Mouse (Mus musculus) 3134 (cell line): Measurements from ENCODE around the gene Snrpc.
A peak's percentile ranks its signal among the peaks of the same experiment; 100 is the strongest.
"Not testable (repeated sequence)": the region's sequence is repeated elsewhere in the genome, so short reads cannot be mapped to it uniquely, and the experiment has no call there.

Experiments
- DNase-seq: peaks from one replicate; pipeline ENCODE4 v3.0.0-alpha.2; 2011; ENCODE audit warnings: low spot score; ENCODE audit not compliant: insufficient read length; ENCODE audit errors: extremely low read depth

Gene Snrpc

DNA sequence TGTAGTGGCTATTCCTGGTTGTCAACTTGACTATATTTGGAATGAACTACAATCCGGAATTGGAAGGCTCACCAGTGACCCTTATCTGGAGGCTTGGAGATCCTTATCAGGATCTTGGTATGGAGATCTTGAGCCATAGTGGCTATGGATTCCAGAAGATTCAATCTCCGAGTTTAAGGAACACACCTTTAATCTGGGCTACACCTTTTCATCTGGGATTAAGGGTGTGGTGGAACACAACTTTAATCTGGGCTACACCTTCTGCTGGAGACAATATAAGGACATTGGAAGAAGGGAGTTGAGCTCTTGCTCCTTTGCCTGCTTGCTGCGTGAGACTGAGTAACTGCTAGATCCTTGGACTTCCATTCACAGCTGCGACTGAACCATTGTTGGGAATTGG, at the start of gene Snrpc:
Gene Snrpc (plus strand): TSS at position 301 of the 400 bp plus-strand sequence.
- not testable (repeated sequence) for DNase-seq

DNA sequence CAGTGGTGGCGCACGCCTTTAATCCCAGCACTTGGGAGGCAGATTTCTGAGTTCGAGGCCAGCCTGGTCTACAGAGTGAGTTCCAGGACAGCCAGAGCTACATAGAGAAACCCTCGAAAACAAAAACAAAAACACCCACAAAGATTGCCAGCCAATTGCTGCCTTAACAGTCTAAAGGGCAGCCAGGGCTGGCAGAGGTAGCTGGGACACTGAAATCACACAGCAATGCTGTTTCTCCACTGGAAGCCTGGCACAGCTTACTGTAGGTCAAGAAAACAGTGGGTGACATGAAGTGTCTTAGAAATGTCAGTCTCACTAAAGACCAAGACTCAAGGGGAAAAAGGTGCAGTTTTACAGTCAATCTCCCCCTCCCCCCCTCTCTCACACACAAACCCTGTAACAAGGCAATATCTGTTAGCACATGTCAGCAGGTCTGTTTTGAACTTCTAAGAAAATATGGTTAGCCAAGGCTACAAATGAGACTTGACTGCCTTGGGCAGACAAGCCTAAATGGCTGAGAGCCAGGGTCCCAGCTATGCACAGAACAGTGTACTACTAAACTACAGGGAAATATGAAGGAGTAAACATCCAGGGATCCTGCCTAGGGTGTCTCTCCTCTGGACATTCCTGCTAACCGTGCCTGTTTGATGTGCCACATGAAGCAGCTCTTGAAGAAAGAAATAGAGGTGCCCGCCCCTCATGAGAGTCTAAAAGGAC, 49.3 kb upstream of the Snrpc start:
- DNase-seq = no peak

DNA sequence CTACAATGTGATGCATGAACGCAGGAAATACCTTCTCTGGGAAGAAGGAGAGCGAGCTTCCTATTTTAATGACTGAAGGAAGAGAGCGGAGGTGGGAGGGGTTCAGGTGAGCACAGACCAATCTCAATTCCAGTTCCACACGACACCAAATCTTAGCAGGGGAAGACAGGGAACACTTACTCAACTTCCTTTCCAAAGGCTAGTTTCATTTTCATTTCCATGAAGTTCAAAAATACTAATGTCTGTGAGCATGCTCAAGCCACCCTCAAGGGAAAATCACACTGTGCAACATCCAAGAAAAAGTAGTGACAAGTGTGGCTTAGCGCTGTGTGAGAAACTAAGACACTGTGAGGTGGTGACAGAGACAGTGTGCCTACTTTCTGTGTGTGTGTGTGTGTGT, 47.9 kb upstream of the Snrpc start:
- DNase-seq = no peak

DNA sequence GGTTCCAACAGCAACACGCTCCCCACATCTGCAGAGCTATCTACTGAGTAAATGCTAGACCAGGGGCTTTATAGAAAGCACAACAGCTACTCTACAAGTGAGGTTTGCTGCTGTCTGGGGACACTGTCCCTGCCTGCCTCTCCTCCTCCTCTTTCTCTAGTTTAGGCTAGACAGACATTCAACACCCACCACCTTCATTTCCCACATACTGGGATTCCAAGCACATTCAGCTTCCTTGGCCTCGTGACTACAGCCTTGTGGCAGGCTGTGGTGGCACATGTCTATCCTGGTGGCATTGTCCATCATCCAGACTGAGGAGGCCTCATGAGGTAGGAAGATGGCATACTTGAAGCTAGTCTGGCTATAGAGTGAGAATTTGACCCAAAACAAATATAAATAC, 47.0 kb upstream of the Snrpc start:
- no peak for DNase-seq

DNA sequence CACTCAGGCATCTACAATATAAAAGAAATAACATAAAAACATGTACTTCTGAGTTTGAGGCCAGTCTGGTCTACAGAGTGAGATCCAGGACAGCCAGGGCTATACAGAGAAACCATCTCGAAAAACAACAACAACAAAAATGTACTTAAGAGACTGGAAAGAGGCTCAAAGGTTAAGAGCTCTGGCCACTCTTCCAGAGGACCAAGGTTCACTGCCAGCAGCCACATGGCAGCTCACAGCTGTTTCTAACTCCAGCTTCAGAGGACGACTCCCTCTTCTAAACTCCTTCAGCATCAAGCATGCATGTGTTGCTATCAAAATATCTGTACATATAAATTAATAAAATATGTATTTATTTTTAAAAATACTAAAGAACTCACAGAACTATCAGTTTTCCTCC, 46.4 kb upstream of the Snrpc start:
- no peak for DNase-seq

DNA sequence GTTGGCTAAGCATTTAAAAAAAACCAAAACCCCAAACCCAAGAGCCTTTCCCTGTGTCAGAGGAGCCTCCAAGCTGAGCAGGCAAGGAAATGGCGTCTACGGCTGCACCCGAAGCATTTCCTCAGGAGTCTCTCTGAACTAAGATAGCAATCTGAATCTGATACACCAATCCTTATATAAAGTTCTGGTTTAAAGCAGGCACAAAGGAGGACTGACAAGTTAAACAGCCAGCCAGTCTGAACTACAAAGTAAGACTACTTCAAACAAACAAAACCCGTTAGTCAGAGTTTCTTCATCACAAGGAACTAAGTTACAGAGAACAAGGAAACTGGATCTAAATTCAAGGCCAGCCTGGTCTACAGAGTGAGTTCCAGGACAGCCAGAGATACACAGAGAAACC, 45.4 kb upstream of the Snrpc start:
- no peak for DNase-seq

DNA sequence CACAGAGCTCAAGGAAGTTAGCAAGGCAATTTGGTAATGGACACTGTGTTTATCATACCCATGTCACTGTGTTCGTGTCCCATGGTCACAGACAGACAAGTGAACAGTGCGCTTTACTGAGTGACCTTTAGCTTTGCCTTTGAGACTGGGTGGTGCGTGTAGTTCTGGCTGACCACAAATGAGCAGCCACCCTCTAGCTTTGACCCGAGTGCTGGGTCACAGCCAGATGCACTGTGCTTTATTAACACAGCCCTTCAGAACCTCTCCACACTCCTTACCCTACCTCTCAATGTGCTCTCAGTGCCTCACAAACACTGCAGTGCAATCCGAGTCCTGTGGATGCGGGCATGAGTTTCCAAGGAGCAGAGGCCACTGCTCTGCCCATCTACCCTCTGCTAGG, 44.8 kb upstream of the Snrpc start:
- no peak for DNase-seq

DNA sequence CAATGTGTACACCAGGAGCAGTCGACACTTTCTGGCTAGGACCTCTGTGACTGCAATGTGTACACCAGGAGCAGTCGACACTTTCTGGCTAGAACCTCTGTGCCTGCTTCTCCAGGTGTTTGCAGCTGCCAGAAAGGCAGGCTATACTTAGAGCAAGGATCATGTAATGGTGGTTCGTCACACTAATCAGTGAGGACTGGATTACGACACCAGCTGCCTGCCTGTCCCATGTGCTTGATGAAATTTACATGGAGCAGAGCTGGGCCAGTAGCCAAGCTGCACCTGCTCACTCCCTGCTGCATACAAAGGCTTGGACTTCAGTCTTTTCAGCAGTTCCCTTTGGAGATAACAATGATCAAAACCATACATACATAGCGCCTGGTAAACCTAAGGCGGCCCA, 41.2 kb upstream of the Snrpc start:
- no peak for DNase-seq

DNA sequence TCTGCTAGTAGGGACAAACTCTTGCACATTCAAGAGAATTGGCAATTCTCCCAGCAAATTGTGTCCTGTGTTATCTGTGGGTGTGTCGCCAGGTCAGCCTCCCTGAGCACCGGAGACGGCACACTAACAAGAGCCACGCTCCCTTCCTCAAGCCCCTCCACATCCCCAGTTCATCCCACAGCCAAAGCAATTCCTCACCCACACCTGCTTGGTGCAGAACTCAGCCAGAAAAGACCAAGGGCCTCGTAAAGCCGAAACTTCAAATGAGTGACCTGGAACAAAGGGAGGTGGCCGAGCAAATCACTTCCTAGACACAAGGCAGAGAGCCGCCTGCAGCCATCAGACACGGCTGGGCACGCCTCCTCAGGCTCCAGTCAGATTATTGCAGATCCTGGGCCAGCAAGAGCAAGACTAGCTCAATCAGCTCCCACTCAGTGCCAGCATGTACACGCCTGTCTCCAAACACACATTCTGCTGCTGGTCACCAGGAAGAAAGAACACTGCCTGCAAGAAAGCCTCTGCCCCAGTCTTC, 40.5 kb upstream of the Snrpc start:
- DNase-seq = no peak

DNA sequence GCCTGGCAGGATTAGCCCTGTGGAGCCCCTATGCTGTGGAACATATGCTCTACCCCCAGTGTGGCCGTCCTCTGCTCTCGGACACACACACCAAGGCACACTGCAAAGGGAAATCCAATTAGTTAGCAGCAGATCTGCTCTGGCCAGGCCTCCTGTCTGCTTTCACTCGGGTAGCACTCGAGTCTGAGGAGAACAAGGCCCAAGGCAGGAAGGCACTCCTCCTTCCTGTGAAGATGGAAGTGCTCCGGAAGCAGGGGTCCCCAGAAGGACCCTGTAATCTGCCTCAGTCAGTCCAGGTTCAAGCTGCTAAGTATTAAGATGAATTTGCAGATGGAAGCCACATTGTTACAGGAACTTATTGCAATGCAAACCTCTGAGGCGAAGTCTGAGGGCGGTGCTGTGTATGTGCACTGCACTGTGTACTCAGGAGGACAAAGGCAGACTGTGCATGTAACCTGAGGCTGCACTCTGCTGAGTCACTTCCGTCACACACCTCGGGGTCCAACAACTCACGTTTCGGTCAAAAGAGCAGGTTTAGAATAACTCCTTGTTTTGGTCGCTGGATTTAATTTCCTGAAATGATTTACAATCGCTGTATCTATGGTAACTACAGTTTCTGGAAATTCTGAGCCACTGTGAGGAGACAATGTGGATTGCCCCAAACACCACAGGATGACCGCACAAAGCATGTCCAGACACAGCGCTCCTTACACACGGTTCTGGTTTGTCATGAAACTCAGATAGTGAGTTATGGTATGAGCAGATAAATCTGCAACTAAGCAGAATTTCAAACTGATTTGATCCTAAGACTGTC, 38.0 kb upstream of the Snrpc start:
- peak; percentile 49 for DNase-seq

DNA sequence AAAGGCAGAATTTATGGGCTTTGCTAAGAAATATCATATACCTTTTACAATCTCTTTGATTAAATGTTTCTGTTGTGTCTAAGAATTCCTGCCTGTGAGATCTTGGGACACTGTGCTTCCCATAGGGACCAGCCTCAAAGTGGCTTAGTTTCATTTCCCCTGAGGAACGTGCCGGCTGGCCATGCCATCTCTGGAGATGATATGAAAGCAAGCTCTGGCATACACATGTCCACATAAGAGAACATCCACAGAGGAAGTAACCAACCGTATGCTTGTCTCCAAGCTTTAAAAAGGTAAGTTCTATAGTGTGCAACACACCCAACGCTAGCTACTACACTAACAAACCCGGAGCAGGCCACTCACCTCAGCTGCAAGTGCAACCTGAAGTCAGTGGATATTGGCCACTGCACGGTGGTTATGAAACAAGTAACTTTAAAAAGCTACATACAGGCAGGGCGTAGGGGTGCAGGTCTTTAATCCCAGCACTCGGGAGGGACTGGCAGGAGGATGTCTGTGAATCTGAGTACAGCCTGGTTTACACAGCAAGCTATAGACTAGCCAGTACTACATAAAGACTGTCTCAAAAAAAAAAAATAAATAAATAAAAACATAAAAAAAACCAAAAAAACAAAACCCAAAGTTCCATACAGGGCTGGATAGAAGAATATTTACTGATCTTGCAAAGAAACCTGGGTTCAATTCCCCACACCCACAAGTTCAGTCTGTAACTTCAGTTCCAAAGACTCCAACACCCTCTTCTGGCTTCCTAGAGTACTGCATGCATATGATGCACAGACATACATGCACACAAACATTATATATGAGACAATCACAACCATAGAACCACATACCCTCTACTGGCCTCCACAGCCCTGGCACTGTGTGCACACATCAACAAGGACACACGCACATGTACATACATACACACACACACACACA, 37.0 kb upstream of the Snrpc start:
- DNase-seq = no peak

DNA sequence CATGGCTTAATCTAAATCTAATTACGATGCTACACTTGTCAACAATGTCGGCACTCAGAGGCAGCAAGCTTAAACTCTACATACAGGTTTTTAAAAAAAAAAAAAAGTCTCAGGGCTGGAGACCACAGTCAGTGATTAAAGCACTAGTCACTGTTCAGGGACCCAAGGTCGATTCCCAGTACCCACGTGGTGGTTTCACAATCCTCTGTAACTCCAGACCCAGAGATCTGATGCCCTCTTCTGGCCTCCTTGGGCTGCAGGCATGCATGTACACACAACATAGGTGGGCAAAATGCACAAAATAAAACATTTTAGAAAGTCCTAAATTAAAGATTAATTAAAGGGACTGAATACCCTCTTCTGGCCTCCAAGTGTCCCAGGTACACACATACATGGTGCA, 34.2 kb upstream of the Snrpc start:
- DNase-seq = no peak

DNA sequence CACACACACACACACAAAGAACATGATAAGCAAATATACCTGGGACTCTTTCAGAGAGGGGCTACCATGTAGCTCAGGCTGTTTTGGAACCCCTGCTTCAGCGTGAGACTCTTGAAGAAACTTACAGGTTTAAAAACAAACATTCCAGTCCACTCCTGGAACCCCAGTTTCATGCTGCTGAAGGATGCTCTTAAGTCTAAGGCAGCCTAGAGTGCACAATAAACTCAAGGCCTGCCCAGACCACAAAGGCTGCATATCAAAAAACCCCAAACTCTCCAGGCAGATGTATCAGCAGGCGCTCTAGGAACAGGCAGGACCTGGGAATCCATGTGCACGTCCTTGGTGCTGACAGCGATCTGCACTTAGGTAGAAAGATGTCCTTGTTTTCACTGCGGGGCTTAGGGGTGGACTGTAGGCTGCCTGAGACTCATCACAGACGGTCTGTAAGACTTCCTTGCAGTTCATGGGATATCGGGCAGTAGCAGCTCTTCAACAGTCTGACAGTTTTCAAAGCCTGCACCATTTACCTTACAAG, 33.7 kb upstream of the Snrpc start:
- no peak for DNase-seq

DNA sequence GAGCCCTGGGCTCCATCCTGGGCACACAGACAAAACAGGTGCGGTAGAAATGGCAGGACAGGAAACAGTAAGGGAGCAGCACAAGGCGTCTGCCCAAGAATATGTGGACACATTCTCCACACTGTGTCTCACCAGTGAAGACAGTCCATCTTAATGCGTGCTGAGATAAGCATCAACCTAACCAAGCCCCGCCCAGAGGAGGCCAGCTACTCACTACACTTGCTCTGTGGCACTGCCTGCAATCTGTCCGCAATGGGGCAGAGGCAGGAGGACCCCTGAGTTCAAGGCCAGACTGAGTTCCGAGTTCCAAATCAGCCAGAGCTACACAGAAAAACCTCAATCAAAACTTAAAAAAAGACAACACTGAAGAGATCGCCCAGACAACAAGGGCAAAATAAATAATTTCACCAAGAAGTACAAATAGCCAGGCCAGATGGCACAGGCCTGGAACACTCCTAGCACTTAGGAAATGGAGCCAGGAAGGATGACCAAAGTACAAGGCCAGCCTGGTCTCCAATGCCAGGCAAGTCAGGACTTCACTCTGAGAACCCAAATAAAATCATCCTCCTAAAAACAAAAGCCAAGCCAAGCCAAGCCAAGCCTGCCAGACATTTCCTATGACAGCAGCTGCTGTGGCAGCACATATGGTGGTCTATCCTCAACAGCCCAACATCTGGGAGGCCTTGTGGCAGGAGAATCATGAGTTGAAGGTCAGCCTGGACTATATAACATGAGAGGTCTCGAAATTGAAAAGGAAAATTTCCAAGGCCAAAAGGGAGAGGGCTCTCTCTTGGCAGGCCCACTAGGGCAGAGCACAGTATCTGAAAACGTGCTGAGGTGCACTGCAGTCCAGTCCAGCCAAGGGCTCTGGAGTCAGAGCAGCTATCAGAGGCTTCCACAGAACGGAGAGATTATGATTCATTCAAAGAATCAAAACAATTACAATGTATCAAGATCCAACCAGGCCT, 32.9 kb upstream of the Snrpc start:
- DNase-seq = no peak

DNA sequence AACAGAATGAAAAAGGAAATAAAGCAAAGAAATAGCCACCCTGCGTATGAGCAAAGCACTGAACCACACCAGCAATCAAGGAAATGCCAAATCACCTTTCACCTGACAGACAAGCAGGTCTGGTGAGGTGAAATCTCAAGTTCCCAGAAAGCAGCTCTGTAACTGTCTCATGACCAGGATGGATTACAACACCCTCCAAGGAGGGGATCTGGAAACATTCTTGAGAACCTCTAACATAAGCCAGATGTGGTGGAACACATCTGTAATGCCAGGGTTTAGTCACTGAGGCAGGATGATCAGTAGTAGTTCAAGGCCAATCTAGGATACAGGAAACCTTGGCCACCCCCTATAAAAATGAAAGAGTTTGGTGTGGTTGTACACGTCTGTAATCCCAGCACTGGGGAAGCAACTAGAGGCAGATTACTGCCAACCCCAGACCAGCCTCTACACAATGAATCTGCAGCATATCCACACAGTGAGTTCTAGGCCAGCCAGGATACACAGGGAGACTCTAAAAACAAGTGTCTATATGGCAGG, 30.3 kb upstream of the Snrpc start:
- no peak for DNase-seq

DNA sequence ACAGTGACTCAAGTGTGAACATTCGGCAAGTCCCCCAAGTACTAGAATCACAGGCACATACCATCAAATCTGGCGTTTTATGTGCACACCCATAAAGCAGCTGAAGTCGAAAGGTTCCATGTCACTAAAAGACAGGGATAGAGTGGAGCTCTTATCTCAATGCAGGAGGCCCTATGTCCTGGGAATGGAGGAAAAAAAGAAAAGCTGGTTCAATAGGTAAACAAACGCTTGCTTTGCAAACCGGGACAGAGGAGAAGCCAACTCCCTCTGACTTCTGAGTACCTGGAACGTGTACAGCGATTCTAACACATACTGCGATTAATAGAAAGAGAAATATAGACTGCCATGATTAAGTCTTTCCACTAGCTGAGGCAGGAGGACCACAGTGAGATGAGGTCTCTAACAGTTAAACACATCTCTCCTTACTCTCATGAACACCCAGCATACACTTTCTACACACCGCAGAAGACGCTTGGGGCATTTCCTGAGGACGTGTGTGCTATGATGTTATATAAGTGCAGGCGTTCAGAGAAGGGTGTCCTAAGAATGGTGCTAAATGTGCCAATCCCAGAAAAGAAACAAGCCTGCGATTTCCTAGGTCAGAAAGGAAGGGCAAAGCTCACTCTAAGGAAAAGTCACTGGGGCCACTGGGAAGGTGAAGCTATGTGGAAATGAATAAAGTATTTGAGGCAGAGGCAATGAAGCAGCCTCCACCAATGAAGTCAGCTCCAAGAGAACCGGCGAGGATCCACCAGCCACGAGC, 27.2 kb upstream of the Snrpc start:
- DNase-seq = no peak

DNA sequence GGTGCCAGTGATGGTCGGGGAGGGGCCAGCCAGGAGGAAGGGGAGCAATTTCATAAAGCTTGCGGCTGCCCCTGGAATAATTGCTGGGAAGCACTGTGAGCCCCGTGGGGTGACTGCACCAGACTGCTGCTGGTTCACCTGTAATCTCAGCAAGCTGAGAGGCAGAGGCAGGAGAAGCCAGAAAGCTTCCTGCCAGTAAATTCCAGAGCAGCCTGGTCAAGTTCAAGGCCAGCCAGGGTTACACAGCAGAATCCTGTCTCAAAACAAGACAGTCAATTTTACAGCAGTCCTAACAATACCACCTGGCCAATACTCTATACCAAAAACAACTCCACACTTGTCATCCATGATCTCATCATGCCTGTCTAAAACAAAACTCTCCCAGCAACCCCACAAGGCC, 26.0 kb upstream of the Snrpc start:
- DNase-seq = no peak

DNA sequence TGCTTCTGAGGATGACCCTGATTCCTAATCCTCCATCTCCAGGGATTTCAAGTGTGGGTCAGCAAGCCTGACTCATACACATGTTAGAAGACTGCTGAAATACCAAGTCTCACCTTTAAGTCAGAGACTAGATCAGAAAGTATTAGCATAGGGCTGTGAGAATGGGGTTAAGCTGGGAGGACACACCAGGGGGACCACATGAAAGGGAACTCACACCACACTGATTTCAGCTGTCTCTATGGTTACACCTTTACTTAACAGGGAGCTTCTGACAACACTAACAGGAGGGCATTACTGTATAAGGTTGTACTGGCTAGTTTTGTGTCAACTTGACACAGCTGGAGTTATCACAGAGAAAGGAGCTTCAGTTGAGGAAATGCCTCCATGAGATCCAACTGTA, 23.3 kb upstream of the Snrpc start:
- DNase-seq = no peak

DNA sequence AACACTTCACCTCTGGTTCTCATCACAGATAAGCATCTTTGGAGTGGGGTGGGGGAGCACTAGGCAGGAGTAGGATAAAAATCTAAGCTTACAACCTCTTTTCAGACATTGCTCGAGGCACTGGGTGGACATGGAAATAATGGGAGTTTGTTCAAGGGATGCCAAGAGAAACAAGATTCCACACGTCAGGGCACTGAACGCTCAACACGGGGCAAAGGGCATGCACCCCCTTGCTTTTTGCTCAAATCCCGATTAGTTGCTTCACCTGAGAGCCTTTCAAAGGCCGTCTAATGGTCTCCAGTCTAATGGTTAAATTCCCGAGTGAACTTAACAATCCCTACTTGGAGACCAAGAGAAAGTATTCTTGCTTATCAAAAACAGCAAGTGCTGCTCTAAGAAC, 18.9 kb upstream of the Snrpc start:
- no peak for DNase-seq
